Mouse (Mus musculus) liver, embryonic 16.5 days (tissue): ENCODE results near the gene Baat. TPM values are rescaled to one million over a fixed set of nuclear protein-coding genes. Genes with fewer than 3 reads are reported as not detected.
"Not testable (repeated sequence)": the region's sequence is repeated elsewhere in the genome, so short reads cannot be mapped to it uniquely, and the experiment has no call there.

Experiments
- ATAC-seq: fragments of 200-750 bp; cut with Nextera tagmentation; 2 replicates; pipeline ENCODE4 v1.8.0; 2017; ENCODE audit warnings: low read depth, mild to moderate bottlenecking, moderate number of reproducible peaks, moderate library complexity
- H3K27ac ChIP-seq: fragments of 300-500 bp; sonication (generic); 2 replicates; pipeline ENCODE4 v1.5.1; 2014; ENCODE audit warnings: mild to moderate bottlenecking, low read length
- H3K27me3 ChIP-seq: fragments of 300-500 bp; sonication (generic); 2 replicates; pipeline ENCODE4 v1.6.1; 2014; ENCODE audit warnings: low read depth, low read length, mixed read lengths; ENCODE audit not compliant: control insufficient read depth, insufficient read depth
- H3K36me3 ChIP-seq: fragments of 300-500 bp; sonication (generic); 2 replicates; pipeline ENCODE4 v1.6.1; 2014; ENCODE audit warnings: mild to moderate bottlenecking; ENCODE audit not compliant: control insufficient read depth, insufficient read depth
- H3K4me1 ChIP-seq: fragments of 300-500 bp; sonication (generic); 2 replicates; pipeline ENCODE4 v1.6.1; 2014; ENCODE audit warnings: low read depth, low read length, mixed read lengths; ENCODE audit not compliant: control insufficient read depth
- H3K4me2 ChIP-seq: fragments of 300-500 bp; sonication (generic); 2 replicates; pipeline ENCODE4 v1.6.1; 2014; ENCODE audit warnings: low read depth, low read length, mixed read lengths
- H3K4me3 ChIP-seq: fragments of 300-500 bp; sonication (generic); 2 replicates; pipeline ENCODE4 v1.5.1; 2014; ENCODE audit warnings: low read depth, mild to moderate bottlenecking, low read length
- H3K9ac ChIP-seq: fragments of 300-500 bp; sonication (generic); 2 replicates; pipeline ENCODE4 v1.6.1; 2014; ENCODE audit warnings: low read depth, low read length
- H3K9me3 ChIP-seq: fragments of 300-500 bp; sonication (generic); replicated peaks from 2 replicates; pipeline ENCODE4 v1.6.1; 2016; ENCODE audit warnings: low read length; ENCODE audit not compliant: control insufficient read depth
- WGBS: fragments of 180-500 bp; shearing (Covaris S2); extraction: QIAGEN DNeasy Blood & Tissue Kit; methylation state at CpG from one replicate; pipeline ENCODE4 v1.1.7; 2014; ENCODE audit not compliant: insufficient replicate concordance; 5-methylcytosine and 5-hydroxymethylcytosine counted together
- polyA plus RNA-seq: library from polyadenylated mRNA; unstranded; fragments of >200 nt; fragmentation: Nextera tagmentation; extraction: Ambion mirVana; gene quantifications from 2 replicates; pipeline ENCODE4 v1.2.1, GENCODE M21; 2015

The Baat gene
- polyA plus RNA-seq, 1 experiment from 2014 or later: 3.3 TPM

- not testable (repeated sequence) for H3K4me1 ChIP-seq, H3K27me3 ChIP-seq, H3K4me3 ChIP-seq, H3K9ac ChIP-seq, H3K9me3 ChIP-seq, H3K4me2 ChIP-seq
- ATAC-seq: peak; percentile 77
- peaks cover 15% of the 10 kb centered on the region for H3K36me3 ChIP-seq
- H3K27ac ChIP-seq: peak overlapping the region; percentile 69
- 63% methylated on average over 1 of the region's 1 CpGs for WGBS
These were observed 4.0 kb upstream of the Baat start for GRCm38 (mm10) chr4:49510236-49510835.

GRCm38 (mm10) chr4:49509183-49509582, 2.8 kb upstream of the Baat start:
- WGBS: 62% methylated on average over 2 of the region's 2 CpGs
- no peaks in the 10 kb centered on the region for H3K9me3 ChIP-seq
- no peak overlapping the region for H3K4me2 ChIP-seq
- H3K36me3 ChIP-seq: peaks cover 9% of the 10 kb centered on the region
- 0 out of 2 replicates have a peak, but pooled peaks cover 3% of the 10 kb centered on the region for H3K4me1 ChIP-seq
- peak; percentile 61 for ATAC-seq
- H3K27me3 ChIP-seq: no peaks in the 10 kb centered on the region
- no peak overlapping the region for H3K4me3 ChIP-seq
- H3K9ac ChIP-seq: no peak overlapping the region
- H3K27ac ChIP-seq: no peak overlapping the region

GRCm38 (mm10) chr4:49503563-49503962, 2.8 kb downstream of the Baat start:
- Histone ChIP-seq H3K9ac (no peak overlapping the region), H3K4me3 (no peak overlapping the region), H3K4me2 (no peak overlapping the region), H3K36me3 (no peaks in the 10 kb centered on the region), H3K9me3 (no peaks in the 10 kb centered on the region), H3K4me1 (peaks cover 3% of the 10 kb centered on the region; the same call in 1 of the 2 replicates), H3K27ac (no peak overlapping the region), H3K27me3 (no peaks in the 10 kb centered on the region)
- 47% methylated on average over 1 of the region's 1 CpGs for whole genome bisulfite sequencing
- no peak for ATAC-seq

GRCm38 (mm10) chr4:49485934-49486650, 20.3 kb downstream of the Baat start:
- H3K27me3 ChIP-seq, H3K4me2 ChIP-seq, H3K36me3 ChIP-seq, H3K4me3 ChIP-seq, H3K4me1 ChIP-seq, H3K9me3 ChIP-seq, H3K9ac ChIP-seq: not testable (repeated sequence)
- peak; percentile 47 for ATAC-seq
- H3K27ac ChIP-seq: peak overlapping the region; percentile 47; the same call in 1 of the 2 replicates
- WGBS: 58% methylated on average over 3 of the region's 3 CpGs

GRCm38 (mm10) chr4:49485442-49485841, 20.9 kb downstream of the Baat start:
- no peaks in the 10 kb centered on the region for H3K27me3 ChIP-seq
- H3K36me3 ChIP-seq: no peaks in the 10 kb centered on the region
- H3K4me1 ChIP-seq: peaks cover 3% of the 10 kb centered on the region; the same call in 1 of the 2 replicates
- no peak overlapping the region for H3K4me3 ChIP-seq
- peak; percentile 87 for ATAC-seq
- no peak overlapping the region for H3K4me2 ChIP-seq
- H3K9ac ChIP-seq: no peak overlapping the region
- H3K27ac ChIP-seq: peak overlapping the region; percentile 77
- no peaks in the 10 kb centered on the region for H3K9me3 ChIP-seq

- no peak overlapping the region for H3K27ac ChIP-seq
- WGBS: 52% methylated on average over 3 of the region's 3 CpGs
- ATAC-seq: no peak
- H3K9me3 ChIP-seq: no peaks in the 10 kb centered on the region
- H3K9ac ChIP-seq: no peak overlapping the region
- no peak overlapping the region for H3K4me3 ChIP-seq
- H3K27me3 ChIP-seq: no peaks in the 10 kb centered on the region
- H3K4me1 ChIP-seq: peaks cover 20% of the 10 kb centered on the region
- no peak overlapping the region for H3K4me2 ChIP-seq
- no peaks in the 10 kb centered on the region for H3K36me3 ChIP-seq
These were observed 25.5 kb downstream of the Baat start for GRCm38 (mm10) chr4:49480896-49481295.

GRCm38 (mm10) chr4:49480104-49480760, 26.1 kb downstream of the Baat start:
- peak overlapping the region; percentile 30; the same call in 1 of the 2 replicates for H3K4me2 ChIP-seq
- peak overlapping the region; percentile 54 for H3K27ac ChIP-seq
- H3K36me3 ChIP-seq: no peaks in the 10 kb centered on the region
- no peaks in the 10 kb centered on the region for H3K9me3 ChIP-seq
- no peak for ATAC-seq
- peak overlapping the region; percentile 16 for H3K4me3 ChIP-seq
- WGBS: 39% methylated on average over 21 of the region's 21 CpGs
- H3K27me3 ChIP-seq: no peaks in the 10 kb centered on the region
- H3K4me1 ChIP-seq: peaks cover 26% of the 10 kb centered on the region
- H3K9ac ChIP-seq: peak overlapping the region; percentile 24

GRCm38 (mm10) chr4:49479035-49479434, 27.3 kb downstream of the Baat start:
- ATAC-seq, H3K36me3 ChIP-seq, H3K4me3 ChIP-seq, H3K9ac ChIP-seq, H3K27ac ChIP-seq, H3K9me3 ChIP-seq, H3K27me3 ChIP-seq: not testable (repeated sequence)
- 9% methylated on average over 2 of the region's 2 CpGs for WGBS
- Histone ChIP-seq H3K4me2 (peak overlapping the region; percentile 76), H3K4me1 (peaks cover 33% of the 10 kb centered on the region)
